8 mouse cellular contexts compared by ENCODE assay signal in genomic region chr15:11903196-11904042, GRCm38 (mm10). TPM values are rescaled to one million over a fixed set of nuclear protein-coding genes. Genes with fewer than 3 reads are reported as not detected.
DNase-seq lines count a peak whose midpoint lies in the region; ATAC-seq and TF ChIP-seq lines count a peak whose summit lies in the region.

No protein-coding gene starts in this region.

- intact Hi-C loops in left cerebral cortex, adult 2 months (cut with DNase I): no loop called here

- peak overlapping the region; percentile 76 for H3K9ac ChIP-seq in heart, embryonic 14.5 days (ENCODE audit: low read length)

- H3K4me3 ChIP-seq in left cerebral cortex, adult 2 months: peak overlapping the region; percentile 58
- H3K4me3 ChIP-seq in heart, embryonic 14.5 days (ENCODE audit: control insufficient read depth in 1 of 2, insufficient read depth in 1 of 2, low read depth in 1 of 2, low read length in 2 of 2): peak overlapping the region; percentile 60 to 69
- no peak overlapping the region for H3K4me3 ChIP-seq in thymus, adult 2 months (ENCODE audit: control insufficient read depth, insufficient read depth, low read length)

- no peak for ATAC-seq in heart, embryonic 14.5 days (ENCODE audit: insufficient number of reproducible peaks, insufficient read depth, low FRiP score, low read depth)

- H3K4me2 ChIP-seq in heart, embryonic 14.5 days (ENCODE audit: low read length): peak overlapping the region; percentile 98

- TF ChIP-seq POLR2A in thymus, adult 2 months (IDR thresholded peaks at IDR 0.05; ENCODE audit: control insufficient read depth, extremely low read depth, insufficient read depth, low read length, poor library complexity): no peak

- 7% methylated on average over 34 of the region's 34 CpGs for WGBS in heart, embryonic 14.5 days
- WGBS in thymus, adult 2 months: 25% methylated on average over 34 of the region's 34 CpGs

- H3K27ac ChIP-seq in left cerebral cortex, adult 2 months: peak overlapping the region; percentile 71
- peak overlapping the region; percentile 56 to 82 for H3K27ac ChIP-seq in heart, embryonic 14.5 days (replicated peaks in 1 of 2; ENCODE audit: control insufficient read depth in 1 of 2, insufficient read depth in 1 of 2, low read depth in 2 of 2, low read length in 2 of 2)
- no peak overlapping the region for H3K27ac ChIP-seq in thymus, adult 2 months (ENCODE audit: control insufficient read depth, insufficient read depth, low read length)

- DNase-seq in left cerebral cortex, adult 2 months (ENCODE audit: extremely low spot score in 1 of 2, low spot score in 2 of 2): peak in 1 of 2 experiments; percentile 29
- DNase-seq in left cerebral cortex, adult 9 months (ENCODE audit: low spot score in 2 of 2): no peak
- DNase-seq in kidney, postnatal 14 days: peak; percentile 45
- DNase-seq in lung, postnatal 4 days: peak; percentile 63 to 73
- DNase-seq in cerebellum, postnatal 10 days: no peak
- DNase-seq in adipocyte (ENCODE audit: low spot score): no peak
- no peak for DNase-seq in thymus, adult 2 months

- no peaks in the 10 kb centered on the region for H3K36me3 ChIP-seq in heart, embryonic 14.5 days (ENCODE audit: control insufficient read depth, insufficient read depth, low read length)
- H3K36me3 ChIP-seq in thymus, adult 2 months (ENCODE audit: control insufficient read depth, insufficient read depth, low read length): no peaks in the 10 kb centered on the region

- no peak for TF ChIP-seq CTCF in left cerebral cortex, adult 2 months (IDR thresholded peaks at IDR 0.05)
- no peak for TF ChIP-seq CTCF in thymus, adult 2 months (IDR thresholded peaks at IDR 0.05; ENCODE audit: borderline replicate concordance, control insufficient read depth, extremely low read depth, insufficient read depth, low read length, poor library complexity)

- H3K4me1 ChIP-seq in heart, embryonic 14.5 days (ENCODE audit: control insufficient read depth in 2 of 2, insufficient read depth in 2 of 2, low read length in 2 of 2): peaks cover 4 to 22% of the 10 kb centered on the region in 2 experiments
- 0 out of 2 replicates have a peak, but pooled peaks cover 2% of the 10 kb centered on the region for H3K4me1 ChIP-seq in thymus, adult 2 months (replicated peaks; ENCODE audit: control insufficient read depth, insufficient read depth, low read length)

- no peaks in the 10 kb centered on the region for H3K9me3 ChIP-seq in heart, embryonic 14.5 days (ENCODE audit: control insufficient read depth, low read length)

- H3K27me3 ChIP-seq in heart, embryonic 14.5 days (ENCODE audit: control insufficient read depth, insufficient read depth, low read length): peaks cover 8% of the 10 kb centered on the region
- H3K27me3 ChIP-seq in thymus, adult 2 months (ENCODE audit: control insufficient read depth, insufficient read depth, low read length): peaks cover 10% of the 10 kb centered on the region

RNA-seq across cellular contexts. Expression of gene Npr3, which starts 3.7 kb away (rescaled TPM):
- 10 to 100 TPM; 14.7 to 17.0 TPM for total RNA-seq in left cerebral cortex, adult 2 months (2021)
- polyA plus RNA-seq in heart, embryonic 14.5 days (2014; fragmentation: Nextera tagmentation; extraction: Ambion mirVana): 12.6 and 13.7 TPM in 2 replicates
- 0.50 and 1.4 TPM in 2 replicates for polyA plus RNA-seq in thymus, adult 2 months (2012; rRNA removed)

Comparison
In these comparisons a context has a peak if more than half of its experiments do, and no peak if none do; other contexts are left out.
1. DNase-seq: peak in kidney, postnatal 14 days (single experiment) and lung, postnatal 4 days (2 of 2); none in left cerebral cortex, adult 9 months (0 of 2), cerebellum, postnatal 10 days (0 of 2), adipocyte (single experiment) and thymus, adult 2 months (single experiment).